Mouse (Mus musculus) ES-Bruce4 (cell line): ENCODE measurements around the gene Abhd16b.

Source experiments
- CTCF ChIP-seq: IDR thresholded peaks from one replicate; pipeline ENCODE4 v1.8.1; 2011; ENCODE audit warnings: low read depth, low read length
- EP300 ChIP-seq: IDR thresholded peaks from 2 replicates; pipeline ENCODE4 v1.6.1; 2011; ENCODE audit warnings: low read depth, low read length; ENCODE audit not compliant: insufficient read depth
- POLR2A ChIP-seq: IDR thresholded peaks from one replicate; pipeline ENCODE4 v1.8.1; 2011; ENCODE audit warnings: low read length; ENCODE audit not compliant: insufficient read depth

GRCm38 (mm10) chr2:181494266-181494945 lies 1.4 kb downstream of the Abhd16b start:
- TF ChIP-seq POLR2A, result no peak
- TF ChIP-seq CTCF, result no peak
- TF ChIP-seq EP300, result no peak
